Mouse (Mus musculus) hindbrain, embryonic 11.5 days (tissue): ENCODE results near the gene Mrps14. TPM values are rescaled to one million over a fixed set of nuclear protein-coding genes. Genes with fewer than 3 reads are reported as not detected.

Source experiments
- ATAC-seq: fragments of 200-750 bp; cut with Nextera tagmentation; 2 replicates; pipeline ENCODE4 v1.8.0; 2017; ENCODE audit warnings: mild to moderate bottlenecking, moderate TSS enrichment, moderate library complexity; ENCODE audit not compliant: low FRiP score
- DNase-seq: peaks from one replicate; pipeline ENCODE4 v3.0.0-alpha.2; 2015; ENCODE audit warnings: low spot score
- H3K27ac ChIP-seq: fragments of 300-500 bp; sonication (generic); 2 replicates; pipeline ENCODE4 v1.5.1; 2014; ENCODE audit warnings: mild to moderate bottlenecking, low read depth, low read length
- H3K27me3 ChIP-seq: fragments of 300-500 bp; sonication (generic); 2 replicates; pipeline ENCODE4 v1.6.1; 2014; ENCODE audit warnings: mild to moderate bottlenecking, low read length, moderate library complexity, mixed read lengths; ENCODE audit not compliant: control insufficient read depth, insufficient read depth
- H3K36me3 ChIP-seq: fragments of 300-500 bp; sonication (generic); 2 replicates; pipeline ENCODE4 v1.6.1; 2014; ENCODE audit warnings: mild to moderate bottlenecking, low read length, moderate library complexity, mixed read lengths; ENCODE audit not compliant: control insufficient read depth, insufficient read depth
- H3K4me1 ChIP-seq: fragments of 300-500 bp; sonication (generic); replicated peaks from 2 replicates; pipeline ENCODE4 v1.6.1; 2014; ENCODE audit warnings: low read length, mixed read lengths; ENCODE audit not compliant: control insufficient read depth, insufficient read depth
- H3K4me2 ChIP-seq: fragments of 300-500 bp; sonication (generic); replicated peaks from 2 replicates; pipeline ENCODE4 v1.6.1; 2014; ENCODE audit warnings: mild to moderate bottlenecking, low read depth, low read length
- H3K4me3 ChIP-seq: fragments of 300-500 bp; sonication (generic); 2 replicates; pipeline ENCODE4 v1.5.1; 2014; ENCODE audit warnings: low read depth, low read length
- H3K9ac ChIP-seq: fragments of 300-500 bp; sonication (generic); 2 replicates; pipeline ENCODE4 v1.6.1; 2014; ENCODE audit warnings: low read depth, low read length
- H3K9me3 ChIP-seq: fragments of 300-500 bp; sonication (generic); 2 replicates; pipeline ENCODE4 v1.6.1; 2016; ENCODE audit warnings: low read length; ENCODE audit not compliant: control insufficient read depth
- WGBS: fragments of 180-500 bp; shearing (Covaris S2); extraction: QIAGEN DNeasy Blood & Tissue Kit; methylation state at CpG from one replicate; pipeline ENCODE4 v1.1.7; 2014; 5-methylcytosine and 5-hydroxymethylcytosine counted together
- polyA plus RNA-seq: library from polyadenylated mRNA; unstranded; fragments of >200 nt; fragmentation: Nextera tagmentation; extraction: Ambion mirVana; gene quantifications from 2 replicates; pipeline ENCODE4 v1.2.1, GENCODE M21; 2014

Gene Mrps14
- polyA plus RNA-seq, result 221 and 233 TPM in 2 replicates

DNA sequence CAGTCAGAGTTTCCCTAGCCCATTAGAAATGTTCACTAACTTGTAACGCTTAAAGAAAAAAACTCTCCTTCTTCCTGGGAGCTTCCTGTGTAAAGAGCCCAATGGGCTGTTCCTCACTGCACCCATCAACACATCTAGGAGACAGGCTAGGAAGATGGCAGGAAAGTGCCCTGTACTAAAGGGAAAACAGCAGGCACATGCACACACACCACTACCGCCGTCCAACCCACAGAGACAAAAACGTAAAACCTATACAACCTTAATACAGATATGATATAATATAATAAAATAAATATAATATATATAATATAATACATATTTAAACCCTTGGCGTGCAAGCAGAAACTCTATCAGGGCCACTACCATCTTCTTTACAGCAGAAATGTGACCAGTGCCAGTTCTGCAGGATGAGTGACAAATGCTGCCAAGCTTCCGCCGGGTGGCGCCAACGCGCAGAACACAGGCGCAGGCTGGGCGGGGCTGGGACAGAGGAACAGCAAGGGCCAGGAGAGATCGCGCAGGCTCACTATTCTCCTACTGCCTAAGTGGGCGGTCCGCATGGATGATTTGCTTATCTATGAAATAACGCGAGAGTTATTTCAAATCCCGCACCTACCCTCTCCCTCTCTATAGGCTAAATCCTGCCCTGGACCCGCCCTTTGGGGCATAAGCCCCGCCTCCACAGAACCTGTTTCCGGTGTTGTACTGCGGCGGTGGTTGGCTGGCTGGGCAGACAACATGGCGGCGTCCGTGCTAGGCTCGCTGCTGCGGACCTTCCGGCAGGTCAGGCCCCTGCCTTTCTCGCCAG lies at the start of gene Mrps14:
Gene Mrps14, plus strand, starts transcription at position 687 of the 808 bp plus-strand sequence.
- peak within 1 kb of the TSS; percentile 80 for H3K4me3 ChIP-seq
- H3K4me1 ChIP-seq, result no peaks in the 10 kb centered on the region
- peak within 1 kb of the TSS; percentile 61 for H3K27ac ChIP-seq
- peak within 1 kb of the TSS; percentile 91 for H3K9ac ChIP-seq
- ATAC-seq (peak; percentile 100), DNase-seq (peak; percentile 96)
- H3K9me3 ChIP-seq, result no peaks in the 10 kb centered on the region
- 7% methylated on average over 31 of the region's 31 CpGs for WGBS
- H3K27me3 ChIP-seq, result no peaks in the 10 kb centered on the region
- peak within 1 kb of the TSS; percentile 70 for H3K4me2 ChIP-seq
- 0 out of 2 replicates have a peak, but pooled peaks cover 2% of the 10 kb centered on the region for H3K36me3 ChIP-seq

DNA sequence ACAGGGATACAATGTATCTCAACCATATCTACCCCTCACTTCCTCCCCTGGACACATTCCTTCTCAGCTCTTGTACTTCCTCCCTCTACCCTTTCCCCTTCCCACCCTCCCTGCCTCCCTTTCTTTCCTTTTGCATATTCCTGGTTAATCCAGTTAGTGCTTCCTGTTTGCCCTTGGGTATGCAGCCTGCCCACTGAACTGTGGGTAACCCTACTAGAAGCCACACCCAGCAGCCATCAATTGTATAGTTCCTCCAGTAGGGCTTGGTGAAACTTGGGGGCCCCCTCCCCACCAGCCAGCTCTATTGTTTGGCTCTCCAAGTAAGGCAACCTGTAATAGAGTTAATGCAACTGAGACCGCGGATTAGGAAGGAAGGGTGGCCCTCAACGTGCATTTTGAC lies 49.4 kb upstream of the Mrps14 start:
- H3K9ac ChIP-seq, result no peak overlapping the region
- 77% methylated on average over 3 of the region's 3 CpGs for WGBS
- H3K4me3 ChIP-seq, result no peak overlapping the region
- no peak for ATAC-seq
- H3K4me2 ChIP-seq, result no peak overlapping the region
- no peaks in the 10 kb centered on the region for H3K27me3 ChIP-seq
- H3K9me3 ChIP-seq, result no peaks in the 10 kb centered on the region
- H3K4me1 ChIP-seq, result no peaks in the 10 kb centered on the region
- no peak overlapping the region for H3K27ac ChIP-seq
- no peaks in the 10 kb centered on the region for H3K36me3 ChIP-seq
- no peak for DNase-seq

DNA sequence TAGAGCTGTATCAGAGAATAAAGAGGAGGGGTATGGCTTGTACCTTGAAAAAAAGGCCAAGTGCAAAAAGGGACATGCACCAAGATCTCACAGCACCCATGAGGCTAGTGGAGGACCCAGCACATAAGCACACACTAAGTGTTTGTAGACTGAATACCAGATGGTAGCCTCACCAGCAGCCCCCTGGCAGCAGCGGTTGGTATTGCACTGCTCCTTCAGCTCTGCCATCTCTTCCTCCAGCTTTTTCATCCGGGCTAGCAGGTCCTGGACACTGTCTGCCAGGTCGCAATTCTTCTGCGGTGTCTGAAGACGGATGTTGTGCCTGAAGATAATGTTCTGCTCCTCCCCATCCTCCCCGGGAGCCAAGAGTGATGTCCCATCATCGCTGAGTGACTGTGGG lies 47.7 kb upstream of the Mrps14 start:
- no peak for ATAC-seq
- H3K27ac ChIP-seq, result no peak overlapping the region
- no peak overlapping the region for H3K4me2 ChIP-seq

DNA sequence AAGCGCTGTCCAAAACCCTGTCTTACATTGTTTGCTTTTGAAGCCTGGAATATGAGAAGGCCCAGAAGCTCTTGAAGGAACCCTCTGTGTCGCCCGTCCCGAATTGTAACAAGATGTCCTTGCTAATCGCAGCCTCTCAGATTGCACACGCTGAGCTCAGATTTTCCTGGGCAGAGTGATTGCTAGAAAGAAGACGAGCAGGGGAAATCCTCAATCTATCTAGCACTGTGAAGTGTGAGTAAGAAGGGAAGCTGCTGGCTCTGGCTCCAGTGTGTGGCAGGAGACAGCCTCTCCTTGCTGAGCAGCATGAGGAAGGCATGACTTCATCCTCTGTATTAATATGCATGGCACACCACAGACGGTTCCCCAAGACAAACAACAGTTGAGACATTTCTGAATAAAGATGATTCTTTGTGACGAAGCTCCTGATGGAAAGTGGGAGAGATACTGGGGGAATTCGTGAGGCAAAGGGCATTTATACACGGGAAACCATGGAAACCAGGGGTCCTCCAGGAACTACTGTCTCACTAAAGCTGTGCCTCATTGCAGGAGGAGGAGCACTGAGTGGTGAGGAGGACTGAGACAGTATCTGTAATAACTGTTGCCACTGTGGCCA lies 45.6 kb upstream of the Mrps14 start:
- Histone ChIP-seq H3K9ac (no peak overlapping the region), H3K9me3 (no peaks in the 10 kb centered on the region), H3K4me2 (no peak overlapping the region), H3K4me3 (no peak overlapping the region), H3K27ac (no peak overlapping the region), H3K4me1 (no peaks in the 10 kb centered on the region), H3K27me3 (no peaks in the 10 kb centered on the region), H3K36me3 (no peaks in the 10 kb centered on the region)
- 64% methylated on average over 11 of the region's 11 CpGs for WGBS
- ATAC-seq, result peak; percentile 77
- peak; percentile 17 for DNase-seq

More for the DNA sequence above, 47.7 kb upstream of the Mrps14 start:
- 89% methylated on average over 7 of the region's 7 CpGs for WGBS
- Histone ChIP-seq H3K9me3 (no peaks in the 10 kb centered on the region), H3K27me3 (no peaks in the 10 kb centered on the region), H3K9ac (no peak overlapping the region), H3K4me1 (no peaks in the 10 kb centered on the region), H3K36me3 (no peaks in the 10 kb centered on the region), H3K4me3 (no peak overlapping the region)
- DNase-seq, result no peak

DNA sequence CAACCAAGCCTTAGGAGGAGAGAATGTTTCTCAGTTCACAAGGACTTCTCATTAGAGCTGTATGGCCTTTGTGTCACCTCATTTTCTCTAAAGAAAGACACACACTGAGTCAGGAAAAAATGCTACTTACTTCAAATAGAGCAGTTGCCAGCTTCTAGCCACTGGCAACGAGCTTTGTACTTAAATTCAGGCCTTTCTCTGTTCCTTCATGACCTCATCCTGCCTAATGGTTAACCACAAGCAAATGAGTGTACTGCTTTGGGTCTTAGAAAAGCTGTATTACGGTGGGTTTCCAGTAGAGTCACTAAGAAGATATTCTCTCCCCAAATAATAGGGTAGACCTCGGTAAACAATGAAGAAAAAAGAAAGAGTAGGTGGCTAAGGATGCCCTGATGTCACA lies 44.3 kb upstream of the Mrps14 start:
- H3K4me1 ChIP-seq, result no peaks in the 10 kb centered on the region
- ATAC-seq (no peak), DNase-seq (no peak)
- no peak overlapping the region for H3K27ac ChIP-seq
- no peak overlapping the region for H3K4me2 ChIP-seq
- no peaks in the 10 kb centered on the region for H3K27me3 ChIP-seq
- H3K36me3 ChIP-seq, result no peaks in the 10 kb centered on the region
- H3K9ac ChIP-seq, result no peak overlapping the region
- H3K9me3 ChIP-seq, result no peaks in the 10 kb centered on the region
- WGBS, result 75% methylated on average over 3 of the region's 3 CpGs
- no peak overlapping the region for H3K4me3 ChIP-seq

DNA sequence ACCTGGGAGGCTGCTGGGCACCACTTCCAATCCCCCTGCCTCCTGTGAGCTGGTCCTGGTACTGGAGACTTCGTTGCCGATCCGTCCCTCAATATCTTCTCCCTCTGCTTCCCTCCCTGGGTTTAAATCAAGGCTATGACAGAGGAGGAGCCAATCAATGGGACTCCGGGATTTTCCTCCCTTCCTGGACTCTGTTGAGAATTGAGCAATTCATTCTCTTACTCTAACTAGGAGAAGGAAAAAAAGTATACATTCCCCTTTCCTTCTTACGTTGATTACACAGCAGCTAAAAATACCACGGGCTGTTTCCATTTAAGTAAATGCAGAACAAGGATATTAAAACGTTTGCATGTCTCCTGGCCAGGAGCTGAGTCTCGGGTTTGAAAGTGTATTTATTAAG lies 41.5 kb upstream of the Mrps14 start, which contains the start of gene Tnn:
Gene Tnn, minus strand, starts transcription at position 101 of the 400 bp plus-strand sequence.
- ATAC-seq (no peak), DNase-seq (no peak)
- no peaks in the 10 kb centered on the region for H3K9me3 ChIP-seq
- 84% methylated on average over 8 of the region's 8 CpGs for WGBS
- H3K4me2 ChIP-seq, result no peak within 1 kb of the TSS
- H3K36me3 ChIP-seq, result no peaks in the 10 kb centered on the region
- H3K27ac ChIP-seq, result no peak within 1 kb of the TSS
- no peak within 1 kb of the TSS for H3K9ac ChIP-seq
- no peak within 1 kb of the TSS for H3K4me3 ChIP-seq
- no peaks in the 10 kb centered on the region for H3K4me1 ChIP-seq
- H3K27me3 ChIP-seq, result no peaks in the 10 kb centered on the region

DNA sequence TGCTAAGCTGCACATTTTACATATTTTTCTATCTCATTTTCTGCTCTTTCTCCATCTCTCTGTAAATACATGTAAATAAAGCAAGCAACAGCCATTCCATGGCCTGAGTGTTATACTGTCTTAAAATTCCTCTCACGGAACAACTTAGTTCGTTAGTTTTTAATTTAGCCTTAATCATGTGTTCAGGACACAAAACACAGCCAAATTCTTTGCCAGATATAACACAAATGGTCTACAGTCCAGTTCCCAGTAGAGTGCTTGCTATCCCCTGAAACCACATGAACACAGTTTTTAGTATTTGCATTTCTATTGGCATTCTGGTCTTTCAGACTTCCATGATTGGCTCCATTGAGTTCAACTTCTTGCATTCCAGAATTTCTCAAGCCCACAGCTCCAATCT lies 36.8 kb upstream of the Mrps14 start:
- Histone ChIP-seq H3K36me3 (no peaks in the 10 kb centered on the region), H3K27me3 (no peaks in the 10 kb centered on the region), H3K4me1 (no peaks in the 10 kb centered on the region), H3K4me2 (no peak overlapping the region), H3K4me3 (no peak overlapping the region), H3K9me3 (no peaks in the 10 kb centered on the region), H3K9ac (no peak overlapping the region), H3K27ac (no peak overlapping the region)
- no peak for ATAC-seq
- 96% methylated on average over 2 of the region's 2 CpGs for WGBS
- DNase-seq, result no peak

DNA sequence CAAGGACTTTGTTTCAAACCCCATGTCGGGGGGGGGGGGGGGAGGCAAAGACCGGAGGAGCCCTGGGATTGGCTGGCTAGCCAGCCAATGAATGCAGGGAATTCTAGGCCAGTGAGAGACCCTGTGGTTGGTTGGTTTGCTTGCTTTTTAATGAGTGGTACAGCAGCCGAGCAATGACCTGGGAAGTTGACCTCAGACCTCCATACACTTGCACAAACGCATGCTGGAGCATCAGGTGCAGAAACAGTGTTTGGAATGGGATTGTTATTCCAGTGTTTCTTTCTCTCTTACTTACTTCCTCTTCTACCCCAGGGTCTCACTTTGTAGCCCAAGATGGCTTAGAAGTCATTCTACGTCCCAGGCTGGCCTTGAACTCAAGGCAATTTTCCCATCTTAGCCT lies 28.4 kb upstream of the Mrps14 start:
- Histone ChIP-seq H3K4me2 (no peak overlapping the region), H3K4me3 (no peak overlapping the region), H3K9ac (no peak overlapping the region), H3K36me3 (no peaks in the 10 kb centered on the region), H3K9me3 (no peaks in the 10 kb centered on the region), H3K4me1 (no peaks in the 10 kb centered on the region), H3K27me3 (no peaks in the 10 kb centered on the region), H3K27ac (no peak overlapping the region)
- ATAC-seq (no peak), DNase-seq (no peak)
- 65% methylated on average over 3 of the region's 5 CpGs for WGBS

DNA sequence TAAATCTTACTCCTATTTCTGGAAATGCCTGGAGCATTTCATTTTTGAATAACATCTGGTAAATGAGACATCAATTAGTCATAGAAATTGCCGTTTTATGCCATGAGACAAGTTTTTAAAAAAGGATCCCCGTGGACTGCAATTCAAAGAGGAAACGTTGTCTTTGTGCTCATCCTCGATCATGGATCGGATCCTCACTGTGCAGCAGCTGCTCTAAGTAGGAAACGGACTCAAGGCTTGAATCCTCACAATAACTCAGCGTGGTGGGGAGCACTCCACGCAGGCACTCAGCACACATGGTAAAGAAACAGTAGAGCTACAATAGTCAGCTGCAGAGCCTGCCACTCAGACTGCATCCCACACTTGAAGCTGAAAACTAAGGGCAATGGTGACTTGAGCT lies 18.1 kb upstream of the Mrps14 start:
- ATAC-seq (no peak), DNase-seq (no peak)
- Histone ChIP-seq H3K4me2 (no peak overlapping the region), H3K4me1 (no peaks in the 10 kb centered on the region), H3K36me3 (no peaks in the 10 kb centered on the region), H3K4me3 (no peak overlapping the region), H3K27ac (no peak overlapping the region), H3K9ac (no peak overlapping the region), H3K27me3 (no peaks in the 10 kb centered on the region), H3K9me3 (no peaks in the 10 kb centered on the region)
- 68% methylated on average over 8 of the region's 8 CpGs for WGBS
